Mouse (Mus musculus): Measurements from ENCODE around the gene Dennd5b.

- TF ChIP-seq CTCF (IDR thresholded peaks at IDR 0.05; ENCODE audit: low read depth, low read length) (peak; percentile 52), POLR2A (IDR thresholded peaks at IDR 0.05; ENCODE audit: extremely low read depth, insufficient read depth, low read length) (no peak)
Observed at GRCm38 (mm10) chr6:149126675-149127074, 25.2 kb upstream of the Dennd5b start.
